8 mouse cellular contexts compared by ENCODE assay signal in the genomic region with DNA sequence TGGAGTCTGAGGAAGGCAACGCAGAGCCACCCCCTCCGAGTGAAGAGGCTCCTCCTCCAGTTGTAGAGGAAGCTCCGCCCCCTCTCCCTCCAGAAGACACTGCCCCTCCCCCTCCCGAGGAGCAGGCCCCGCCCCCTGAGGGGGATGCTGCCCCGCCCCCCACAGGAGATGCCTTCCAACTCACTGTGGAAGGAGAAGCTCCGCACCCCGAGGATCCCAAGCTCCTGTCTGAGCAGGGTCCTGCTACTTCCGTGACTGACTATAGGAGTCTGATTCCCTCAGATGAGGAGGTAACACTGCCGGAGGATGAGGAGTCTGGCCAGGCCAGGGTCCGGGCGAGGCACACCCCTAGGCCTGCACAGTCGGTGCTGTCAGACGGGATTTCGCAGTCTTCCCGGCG. TPM values are rescaled to one million over a fixed set of nuclear protein-coding genes. Genes with fewer than 3 reads are reported as not detected.
DNase-seq lines count a peak whose midpoint lies in the region; ATAC-seq lines count a peak whose summit lies in the region.

No protein-coding gene starts in this region.

- no peak overlapping the region for H3K9ac ChIP-seq in limb, embryonic 12.5 days (replicated peaks)

- H3K4me1 ChIP-seq in limb, embryonic 12.5 days (replicated peaks) = no peaks in the 10 kb centered on the region

- no peak overlapping the region; the same call in 1 of the 2 replicates for H3K4me3 ChIP-seq in limb, embryonic 12.5 days (replicated peaks)

- H3K9me3 ChIP-seq in limb, embryonic 12.5 days = no peaks in the 10 kb centered on the region

- ATAC-seq in limb, embryonic 12.5 days (ENCODE audit: insufficient number of reproducible peaks, insufficient read depth, low FRiP score, low TSS enrichment, low read depth) = no peak

- no peaks in the 10 kb centered on the region for H3K36me3 ChIP-seq in limb, embryonic 12.5 days

- H3K4me2 ChIP-seq in limb, embryonic 12.5 days = peak overlapping the region; percentile 20

- DNase-seq in adrenal gland, postnatal 10 days = peak; percentile 31
- DNase-seq in adrenal gland, postnatal 4 days (ENCODE audit: low spot score in 2 of 2) = no peak
- peak; percentile 23 for DNase-seq in urinary bladder, postnatal 25 days (ENCODE audit: low spot score)
- DNase-seq in urinary bladder, adult 2 months (ENCODE audit: low spot score) = no peak
- peak; percentile 67 for DNase-seq in retina, embryonic 14.5 days (ENCODE audit: low spot score)
- DNase-seq in gastrocnemius, adult 18-20 months (ENCODE audit: low spot score) = no peak
- DNase-seq in layer of hippocampus, adult 11-12 months (ENCODE audit: low spot score) = no peak

- H3K27me3 ChIP-seq in limb, embryonic 12.5 days = peaks cover 2% of the 10 kb centered on the region; the same call in 1 of the 2 replicates

- WGBS in limb, embryonic 12.5 days = 25% methylated on average over 17 of the region's 17 CpGs

- no peak overlapping the region for H3K27ac ChIP-seq in limb, embryonic 12.5 days

RNA-seq across cellular contexts. Expression of a gene that starts 8.7 kb away (rescaled TPM):
- 100 to 1,000 TPM; 123 to 131 TPM for total RNA-seq in adrenal gland, postnatal 10 days (2021)
- 100 to 1,000 TPM; 121 to 138 TPM for total RNA-seq in adrenal gland, postnatal 4 days (2021)
- polyA plus RNA-seq in urinary bladder, adult 2 months (2012; rRNA removed) = 115 and 117 TPM in 2 replicates
- 233 TPM in 2 replicates for polyA plus RNA-seq in limb, embryonic 12.5 days (2016; fragmentation: Nextera tagmentation; extraction: Ambion mirVana)
- total RNA-seq in gastrocnemius, adult 18-20 months (2021) = 100 to 1,000 TPM; 161 to 164 TPM

RNA-seq across cellular contexts. Expression of a gene that starts 11.2 kb away (rescaled TPM):
- 1 to 10 TPM; 1.4 to 2.4 TPM for total RNA-seq in adrenal gland, postnatal 10 days (2021)
- total RNA-seq in adrenal gland, postnatal 4 days (2021) = 1 to 10 TPM in 1 of 2 experiments, under 1 TPM in 1; 0.62 to 1.3 TPM
- polyA plus RNA-seq in urinary bladder, adult 2 months (2012; rRNA removed) = 0.74 and 0.78 TPM in 2 replicates
- 0.86 and 1.6 TPM in 2 replicates for polyA plus RNA-seq in limb, embryonic 12.5 days (2016; fragmentation: Nextera tagmentation; extraction: Ambion mirVana)
- total RNA-seq in gastrocnemius, adult 18-20 months (2021) = under 1 TPM; 0.02 to 0.19 TPM

RNA-seq across cellular contexts. Expression of a gene that starts 59.1 kb away (rescaled TPM):
- total RNA-seq in adrenal gland, postnatal 10 days (2021) = 10 to 100 TPM; 25.3 to 34.6 TPM
- 10 to 100 TPM; 40.4 to 41.5 TPM for total RNA-seq in adrenal gland, postnatal 4 days (2021)
- polyA plus RNA-seq in urinary bladder, adult 2 months (2012; rRNA removed) = 11.7 and 14.0 TPM in 2 replicates
- polyA plus RNA-seq in limb, embryonic 12.5 days (2016; fragmentation: Nextera tagmentation; extraction: Ambion mirVana) = 65.4 and 70.6 TPM in 2 replicates
- total RNA-seq in gastrocnemius, adult 18-20 months (2021) = 10 to 100 TPM; 11.5 to 15.2 TPM

Comparison
In these comparisons a context has a peak if more than half of its experiments do, and no peak if none do; other contexts are left out.
1. DNase-seq: peak in adrenal gland, postnatal 10 days (single experiment), urinary bladder, postnatal 25 days (single experiment) and retina, embryonic 14.5 days (single experiment); none in adrenal gland, postnatal 4 days (0 of 2), urinary bladder, adult 2 months (single experiment), gastrocnemius, adult 18-20 months (single experiment) and layer of hippocampus, adult 11-12 months (single experiment).